Mouse (Mus musculus) small intestine, adult 2 months (tissue): ENCODE measurements around the gene Iapp.

Experiments
- CTCF ChIP-seq: fragments of 200-500 bp; IDR thresholded peaks from 2 replicates; pipeline ENCODE4 v1.5.1; 2012; ENCODE audit warnings: low read depth, mild to moderate bottlenecking, control low read depth, inconsistent platforms, low read length, moderate library complexity, mixed read lengths; ENCODE audit not compliant: insufficient replicate concordance, insufficient read length; ENCODE audit errors: extremely low read depth
- POLR2A ChIP-seq: fragments of 200-500 bp; IDR thresholded peaks from 2 replicates; pipeline ENCODE4 v1.6.1; 2012; ENCODE audit warnings: low read depth, mild to moderate bottlenecking, control low read depth, inconsistent platforms, low read length, moderate library complexity

DNA sequence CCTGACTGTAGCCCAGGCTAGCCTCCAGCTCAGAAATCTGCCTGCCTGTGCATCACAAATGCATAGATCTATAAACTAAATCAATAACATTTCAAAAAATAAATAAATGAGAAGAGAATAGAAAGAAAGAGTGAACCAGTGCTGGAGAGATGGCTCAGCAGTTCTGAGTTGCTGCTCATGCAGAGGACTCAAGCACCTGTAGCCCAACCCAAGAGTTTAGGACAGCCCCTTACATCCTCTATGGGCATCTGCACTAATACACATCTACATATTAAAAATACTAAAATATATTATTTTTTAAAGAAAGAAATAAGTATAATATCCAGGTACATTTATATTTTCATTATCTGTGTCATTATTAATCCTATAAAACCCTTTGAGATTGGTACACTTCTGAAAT, 6.9 kb downstream of the Iapp start:
- TF ChIP-seq POLR2A (no peak), CTCF (no peak)
